Mouse (Mus musculus) ovary, postnatal 10 days (tissue): Measurements from ENCODE around the gene Lbh.

Experiments
- DNase-seq: peaks from one replicate; pipeline ENCODE4 v3.0.0; 2022; ENCODE audit warnings: low spot score

The Lbh gene

DNA sequence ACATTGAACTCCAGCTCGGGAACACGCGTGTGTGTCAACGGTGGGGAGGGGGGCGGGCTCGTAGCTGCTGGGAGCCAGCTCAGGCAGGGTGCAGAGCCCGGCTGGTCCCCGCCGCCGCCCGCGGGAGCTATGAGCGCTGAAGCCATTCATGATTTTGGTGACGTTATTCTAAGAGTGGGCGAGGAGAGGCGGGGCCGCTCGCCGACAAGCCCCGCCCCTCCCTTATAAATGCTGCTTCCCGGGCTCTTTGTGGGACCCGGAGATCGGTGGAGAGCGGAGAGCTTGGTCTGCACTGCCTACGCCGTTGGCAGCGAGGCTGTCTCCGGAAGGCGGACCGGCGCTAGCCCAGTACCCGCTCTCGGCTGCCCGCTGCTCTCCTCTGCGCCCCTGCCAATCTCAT lies at the start of gene Lbh:
Gene Lbh, plus strand, starts transcription at position 253 of the 400 bp plus-strand sequence.
- peak; percentile 94 for DNase-seq

DNA sequence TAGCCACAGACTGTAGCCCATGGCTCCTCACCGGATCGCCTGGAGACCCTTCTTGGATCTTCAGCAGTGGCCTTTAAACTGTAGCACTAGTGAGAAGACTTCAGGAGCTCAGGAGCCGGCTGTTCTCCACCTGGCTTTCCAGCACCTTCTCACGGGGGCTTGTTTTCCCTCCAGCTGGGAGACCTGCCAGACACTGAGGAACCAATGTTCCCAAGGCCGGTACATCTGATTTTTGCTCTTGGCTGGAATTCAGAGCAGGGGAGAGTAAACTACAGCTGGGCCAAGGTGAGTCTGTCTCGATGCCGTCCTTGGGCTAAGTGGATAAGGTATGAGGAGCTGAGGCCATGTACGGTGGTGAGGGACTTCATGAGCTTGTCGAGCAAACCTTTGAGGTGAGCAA lies 39.1 kb upstream of the Lbh start:
- no peak for DNase-seq

DNA sequence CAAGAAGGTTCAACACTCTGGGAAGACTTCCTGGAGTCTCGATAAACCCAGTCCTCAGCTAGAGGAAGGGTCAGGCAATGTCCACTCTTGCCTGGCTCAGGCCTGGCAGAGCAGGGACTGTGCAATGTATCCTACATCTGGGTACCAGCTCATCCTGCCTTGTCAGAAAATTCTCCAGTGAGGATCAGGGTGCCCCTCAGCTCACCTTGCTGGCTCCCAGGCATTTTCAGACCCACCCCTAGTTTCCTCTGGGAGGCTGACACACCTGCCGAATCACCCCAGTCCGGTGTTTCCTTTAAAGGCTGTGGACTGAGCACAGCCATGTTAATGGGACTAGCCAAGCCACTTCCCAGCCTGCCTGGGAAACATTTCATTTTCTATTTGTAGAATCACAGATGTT lies 37.9 kb upstream of the Lbh start:
- DNase-seq = no peak

DNA sequence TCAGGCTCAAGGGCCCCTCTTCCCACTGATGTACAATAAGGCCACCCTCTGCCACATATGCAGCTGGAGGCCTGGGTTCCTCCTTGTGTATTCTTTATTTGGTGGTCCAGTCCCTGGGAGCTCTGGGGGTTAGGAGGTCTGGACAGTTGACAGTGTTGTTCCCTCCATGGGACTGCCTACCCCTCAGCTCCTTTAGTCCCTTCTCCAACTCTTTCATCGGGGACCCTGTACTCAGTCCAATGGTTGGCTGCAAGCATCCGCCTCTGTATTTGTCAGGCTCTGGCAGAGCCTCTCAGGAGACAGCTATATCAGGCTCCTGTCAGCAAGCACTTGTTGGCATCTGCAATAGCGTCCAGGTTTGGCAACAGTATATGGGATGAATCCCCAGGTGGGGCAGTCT lies 37.1 kb upstream of the Lbh start:
- DNase-seq = no peak

DNA sequence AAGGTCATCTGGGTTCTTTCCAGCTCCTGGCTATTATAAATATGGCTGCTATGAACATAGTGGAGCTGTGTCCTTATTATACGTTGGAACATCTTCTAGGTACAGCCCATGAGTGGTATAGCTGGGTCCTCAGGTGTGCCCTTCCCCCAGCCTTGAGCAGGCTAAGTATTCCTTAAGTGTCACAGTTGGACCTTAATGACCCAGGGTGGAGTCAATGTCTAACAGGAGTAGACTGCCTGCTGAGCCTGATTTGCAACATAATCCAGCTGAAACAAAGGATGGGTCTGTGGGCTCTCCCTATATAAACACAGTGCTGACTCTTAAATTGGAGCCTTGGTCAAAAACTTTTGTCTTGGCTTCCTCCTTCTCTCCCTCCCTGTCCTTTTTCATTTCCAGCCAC lies 36.3 kb upstream of the Lbh start:
- no peak for DNase-seq

DNA sequence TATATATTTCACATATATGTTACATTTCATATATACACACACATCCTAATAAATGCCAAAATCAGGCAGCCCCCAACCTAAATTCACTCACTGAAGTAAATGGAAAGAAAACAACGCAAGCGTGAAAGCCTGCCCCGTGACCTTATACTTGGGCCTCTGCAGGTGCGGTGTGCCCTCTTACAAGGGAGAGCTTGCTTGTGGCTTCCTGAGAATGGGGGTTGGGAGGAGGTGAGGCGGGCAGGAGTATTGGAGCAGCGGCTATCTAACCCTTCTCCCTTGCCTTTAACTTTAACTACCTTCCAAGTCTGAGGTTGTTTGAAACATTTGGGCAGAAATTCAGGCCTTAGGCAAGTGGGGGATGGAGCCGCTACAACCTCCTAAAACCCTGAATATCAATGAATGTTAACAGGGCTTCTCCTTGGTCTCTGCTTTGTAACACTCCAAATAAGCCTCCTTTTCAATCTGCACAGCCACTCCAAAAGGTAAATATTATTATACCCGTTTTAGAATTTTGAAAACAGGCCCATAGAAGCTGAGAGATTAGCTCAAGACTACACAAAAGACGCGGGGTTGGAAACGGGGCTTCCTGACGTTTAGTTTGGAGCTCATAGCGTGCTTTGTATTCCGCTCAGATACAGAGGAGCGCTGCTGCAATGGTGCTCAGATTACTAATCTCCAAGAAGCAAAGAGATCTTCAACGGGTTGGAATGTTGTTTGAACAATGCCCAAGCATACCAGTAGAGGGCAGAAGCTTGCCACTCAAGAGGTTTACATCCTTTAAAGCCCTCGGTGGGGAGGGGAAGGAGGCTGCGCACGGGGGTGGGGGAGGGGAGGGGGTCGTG lies 28.3 kb upstream of the Lbh start:
- DNase-seq = no peak

DNA sequence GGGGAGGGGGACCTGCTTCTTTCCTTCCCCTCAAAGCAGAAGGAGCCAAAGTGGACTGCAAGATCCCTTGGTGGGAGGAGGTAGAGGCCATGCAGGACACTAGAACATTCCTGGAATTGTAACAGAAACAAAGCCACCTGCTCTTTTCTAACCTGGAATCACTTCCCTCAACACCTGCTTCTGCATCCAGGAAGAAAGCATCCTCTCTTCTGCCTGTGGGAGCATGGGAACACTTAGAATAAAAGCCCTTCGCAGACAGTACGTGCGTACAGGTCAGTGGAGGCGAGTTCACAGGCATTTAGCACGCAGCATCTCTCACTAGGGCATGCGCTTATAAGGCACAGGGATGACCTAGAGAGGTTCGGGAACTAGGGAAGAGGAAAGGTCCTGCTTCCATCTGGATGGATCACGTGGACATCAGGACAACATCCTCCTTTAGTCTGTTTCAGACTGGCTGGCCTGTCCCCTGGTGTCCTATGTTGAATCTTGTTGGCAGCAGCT lies 27.7 kb upstream of the Lbh start:
- no peak for DNase-seq

DNA sequence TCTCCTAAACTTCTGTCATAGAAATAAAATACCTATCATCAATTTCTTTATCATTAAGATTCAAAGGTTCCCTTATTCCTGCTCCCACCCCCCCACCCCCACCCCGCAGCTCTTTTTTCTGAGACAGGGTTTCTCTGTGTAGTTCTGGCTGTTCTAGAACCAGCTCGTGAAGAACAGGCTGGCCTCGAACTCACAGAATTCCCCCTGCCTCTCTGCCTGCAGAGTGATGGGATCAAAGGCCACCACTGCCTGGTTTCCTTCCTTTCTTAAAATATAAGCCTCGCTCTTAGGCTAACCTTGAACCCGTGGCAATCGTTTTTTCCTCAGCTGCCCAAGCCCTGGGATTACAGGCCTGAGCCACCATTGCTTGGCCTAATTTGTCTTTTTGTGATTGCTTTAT lies 26.5 kb upstream of the Lbh start:
- DNase-seq = no peak

DNA sequence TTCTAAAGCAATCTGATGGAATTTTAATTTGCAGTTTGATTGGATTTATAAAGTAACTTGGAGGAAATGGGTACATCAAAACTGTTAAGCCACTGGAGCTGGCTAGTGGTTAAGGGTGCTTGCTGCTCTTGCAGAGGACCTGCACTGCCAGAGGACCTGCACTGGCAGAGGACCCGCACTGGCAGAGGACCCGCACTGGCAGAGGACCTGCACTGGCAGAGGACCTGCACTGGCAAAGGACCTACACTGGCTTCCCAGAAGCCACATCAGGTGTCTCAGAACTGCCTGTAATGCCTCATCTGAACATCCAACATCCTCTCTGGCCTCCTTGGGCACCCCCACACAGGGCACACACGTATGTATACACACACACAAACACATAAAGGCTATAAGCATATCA lies 22.6 kb upstream of the Lbh start:
- DNase-seq = no peak

DNA sequence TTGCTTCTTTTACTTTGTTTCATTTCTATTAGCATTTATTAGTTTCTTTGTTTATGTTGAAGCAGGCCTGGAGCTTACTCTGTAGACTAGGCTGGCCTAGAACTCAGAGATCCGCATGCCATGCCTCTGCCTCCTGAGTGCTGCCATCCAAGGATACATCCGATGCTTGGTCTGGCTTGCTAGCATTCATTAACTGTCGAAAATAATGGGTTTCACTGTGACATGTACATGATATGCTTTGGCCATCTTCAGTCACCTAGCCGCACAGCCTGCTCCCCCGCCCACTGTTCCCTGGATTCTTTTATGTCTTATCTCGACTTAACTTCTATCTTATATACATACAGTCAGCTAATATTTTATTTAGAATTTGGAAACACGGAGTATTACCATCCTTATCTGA lies 21.0 kb upstream of the Lbh start:
- DNase-seq = peak; percentile 0

DNA sequence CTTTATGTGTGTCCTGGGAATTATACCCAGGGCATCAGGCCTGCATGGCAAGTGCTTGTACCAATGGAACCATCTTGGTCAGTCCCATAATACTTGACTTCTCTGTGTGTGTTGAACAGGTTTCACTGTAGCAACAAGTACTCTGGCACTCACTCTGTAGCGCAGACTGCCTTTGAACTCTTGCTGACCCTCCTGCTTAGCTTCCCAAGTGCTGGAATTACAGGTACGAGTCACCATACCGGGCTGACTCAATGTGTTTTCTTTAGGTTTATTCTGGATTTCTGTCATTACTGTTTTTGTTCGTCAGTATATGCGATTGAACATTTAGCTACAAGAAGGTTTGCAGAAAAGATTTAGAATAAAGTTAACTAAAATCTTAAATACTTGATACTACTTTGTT lies 20.1 kb upstream of the Lbh start:
- no peak for DNase-seq

DNA sequence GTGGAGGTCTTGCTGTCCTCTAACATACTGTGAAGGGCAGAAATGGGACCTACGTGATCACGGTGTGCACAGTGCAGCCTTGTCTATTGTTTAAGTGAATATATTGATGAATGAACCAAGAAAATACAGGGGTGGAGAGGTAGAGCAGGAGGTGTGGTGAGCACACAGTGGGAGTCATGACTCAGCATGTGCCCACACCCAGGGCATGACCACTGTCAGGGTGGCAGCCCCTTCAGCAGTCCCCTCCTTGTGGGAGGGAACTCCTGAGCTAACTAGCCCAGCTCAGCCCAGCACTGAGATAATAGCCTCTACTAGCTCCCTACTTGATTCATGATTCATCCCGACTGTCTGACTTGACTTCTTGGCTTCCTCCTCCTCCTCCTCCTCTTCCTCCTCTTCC lies 19.3 kb upstream of the Lbh start:
- no peak for DNase-seq

DNA sequence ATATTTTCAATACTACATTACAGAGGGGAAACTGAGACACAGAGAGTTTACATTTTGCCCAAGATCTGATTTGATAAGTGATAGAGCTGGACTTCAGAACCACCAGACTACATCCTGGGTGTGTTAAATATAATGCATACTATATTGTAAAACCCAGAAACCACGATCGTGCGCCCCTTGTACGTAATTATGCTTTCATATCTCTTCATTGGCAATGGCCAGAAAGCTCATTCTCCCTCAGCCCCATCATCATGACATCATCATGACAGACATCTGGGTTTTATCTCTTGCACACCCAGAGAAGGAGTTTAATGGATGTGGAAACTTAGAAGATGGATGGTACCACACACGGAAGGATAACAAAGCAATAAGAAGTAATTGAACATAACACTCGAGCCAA lies 17.1 kb upstream of the Lbh start:
- peak; percentile 0 for DNase-seq

DNA sequence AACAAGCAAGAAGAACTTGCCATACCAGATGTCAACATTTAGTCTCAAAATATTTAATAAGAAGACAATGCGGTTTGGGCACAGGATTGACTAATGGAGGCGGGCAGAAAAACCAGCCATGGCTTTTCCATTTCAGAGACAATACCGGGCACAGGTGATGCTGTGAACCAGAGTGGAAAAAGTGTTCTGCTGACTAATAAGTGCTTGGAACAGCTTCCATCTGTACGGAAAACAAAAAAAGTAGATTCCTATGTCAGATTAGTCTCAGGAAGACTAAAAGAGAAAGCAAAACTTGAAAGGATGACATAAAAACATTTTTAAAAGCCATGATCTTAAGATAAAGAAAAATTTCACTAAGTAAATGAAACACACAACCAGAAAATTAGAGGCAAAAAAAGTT lies 16.4 kb upstream of the Lbh start:
- peak; percentile 0 for DNase-seq

DNA sequence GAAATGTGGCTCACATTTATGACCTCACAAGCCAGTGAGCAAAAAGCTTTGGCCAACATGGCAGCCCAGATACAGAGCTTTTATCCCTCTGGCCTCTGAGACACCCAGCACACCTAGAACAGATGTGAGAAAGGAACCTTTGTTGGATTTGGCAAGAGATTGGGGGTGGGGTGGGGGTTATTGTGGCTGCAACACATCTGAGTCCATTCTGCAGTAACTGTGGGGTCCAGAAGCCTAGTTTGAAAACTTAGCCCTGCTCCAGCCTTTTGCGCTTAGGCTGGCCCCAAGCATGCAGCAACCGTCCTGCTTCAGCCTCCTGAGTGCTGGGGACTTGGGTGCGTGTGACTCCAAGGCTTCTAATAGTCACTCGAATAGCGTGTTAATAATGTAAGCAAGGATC lies 14.8 kb upstream of the Lbh start:
- no peak for DNase-seq

DNA sequence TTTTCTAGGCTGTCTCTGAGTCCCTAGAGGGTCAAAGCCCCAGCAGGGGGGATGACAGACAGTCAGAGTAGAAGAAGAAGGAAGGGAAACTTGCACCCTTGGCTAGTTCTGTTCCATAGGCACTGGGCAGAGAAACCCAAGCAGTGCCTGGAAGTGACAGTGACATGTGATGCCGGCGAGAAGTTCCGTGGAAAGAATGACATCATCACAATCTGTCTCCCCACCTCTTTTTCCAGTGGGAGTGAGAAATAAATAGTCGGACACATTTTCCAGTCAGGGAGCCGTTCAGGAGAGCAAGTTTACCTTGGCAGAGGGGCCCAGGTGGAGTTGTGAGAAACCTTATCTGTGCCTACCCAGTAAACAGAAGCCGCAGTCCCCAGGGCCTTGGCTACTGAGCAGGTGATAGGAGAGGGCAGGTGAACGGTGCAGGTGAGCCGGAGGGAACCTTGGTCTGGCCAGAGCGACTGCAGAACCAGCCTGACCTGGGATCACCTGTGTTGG lies 14.1 kb upstream of the Lbh start:
- DNase-seq = peak; percentile 0

DNA sequence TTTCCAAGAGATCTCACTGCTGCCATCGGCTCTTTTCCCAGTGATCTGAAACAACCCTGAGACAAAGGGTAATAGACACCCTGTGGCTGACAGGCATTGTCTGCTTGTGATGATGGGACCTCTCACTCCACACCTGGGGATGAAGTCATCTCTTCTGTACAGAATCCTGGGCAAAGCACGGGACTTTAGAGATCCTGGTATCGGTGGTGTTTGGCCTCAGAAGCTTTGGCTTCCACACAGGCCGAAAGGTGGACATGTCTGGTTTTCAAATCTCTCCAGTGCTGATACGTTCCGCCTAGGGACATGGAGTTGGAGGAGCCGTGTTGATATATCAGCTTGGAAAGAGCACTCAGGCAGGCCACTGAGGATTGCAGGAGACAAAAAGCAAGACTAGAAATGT lies 13.2 kb upstream of the Lbh start:
- DNase-seq = no peak

DNA sequence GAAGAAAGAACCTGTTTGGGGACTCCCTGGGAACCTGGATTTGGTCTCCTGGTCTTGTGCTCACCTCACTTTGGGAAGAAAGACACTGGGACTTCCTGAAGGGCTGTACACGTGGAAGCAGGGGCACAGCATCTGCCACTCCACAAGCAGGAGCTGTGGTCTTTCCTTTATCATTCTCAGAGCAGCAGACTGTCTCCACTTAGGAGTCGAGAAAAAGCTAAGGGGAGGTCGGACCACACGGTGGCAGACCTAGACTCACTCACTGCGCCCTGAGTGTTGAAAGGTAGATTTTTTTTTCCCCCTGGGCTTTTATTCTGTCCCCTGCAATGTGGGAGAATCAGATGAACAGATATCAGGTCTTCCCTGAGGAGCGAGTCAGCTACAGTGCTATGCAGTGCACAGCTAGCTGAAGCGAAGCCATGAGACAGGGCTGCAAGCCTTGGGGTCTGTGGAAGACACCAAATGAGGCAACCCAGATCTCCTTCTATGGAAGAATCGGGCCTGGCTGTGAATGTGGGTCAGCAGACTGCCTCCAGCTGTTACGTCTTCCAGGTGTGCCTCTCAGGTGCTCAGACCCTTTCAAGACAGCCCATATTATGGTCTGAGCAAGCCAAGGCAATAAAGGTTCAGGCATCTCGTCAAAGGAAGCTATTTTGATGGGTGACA lies 11.7 kb upstream of the Lbh start:
- peak; percentile 0 for DNase-seq

DNA sequence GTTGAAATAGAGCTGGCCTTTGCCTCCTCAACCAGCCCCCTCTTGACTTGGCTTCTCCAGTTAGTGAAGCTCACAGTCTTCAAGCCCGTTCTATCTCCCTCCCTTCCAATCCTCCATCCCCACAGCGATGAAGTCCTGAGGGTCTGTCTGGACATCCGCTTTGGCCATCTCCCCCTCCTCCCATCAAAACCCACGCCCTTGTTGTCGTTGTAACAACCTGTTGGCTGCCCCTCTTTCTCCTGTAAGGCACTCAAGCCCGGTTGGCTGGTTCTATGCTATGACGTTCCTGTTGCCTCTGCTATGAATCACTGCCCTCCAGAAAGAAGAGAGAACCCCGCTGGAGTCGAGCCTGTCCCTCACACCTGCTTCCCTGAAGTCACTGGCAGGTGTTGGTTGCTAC lies 10.9 kb upstream of the Lbh start:
- peak; percentile 0 for DNase-seq

DNA sequence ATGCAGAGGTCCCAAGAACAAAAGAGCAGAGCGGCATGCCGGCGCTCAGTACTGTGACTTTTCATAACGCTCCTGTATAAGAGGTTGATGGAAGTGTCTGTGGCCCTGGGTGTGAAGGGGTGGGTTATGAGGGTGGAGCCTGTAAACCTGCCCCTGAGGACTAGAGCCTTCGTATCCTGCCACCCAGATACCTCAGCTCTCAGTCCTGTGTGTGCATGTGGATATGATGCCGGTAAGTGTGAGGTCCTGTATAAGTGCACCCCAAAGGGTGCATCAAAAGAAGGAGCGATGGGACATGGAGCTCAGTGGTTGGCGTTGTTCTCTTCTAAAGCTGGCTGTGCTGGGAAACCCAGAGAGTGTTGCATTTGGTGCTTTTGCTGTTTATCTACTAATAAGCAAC lies 10.3 kb upstream of the Lbh start:
- peak; percentile 0 for DNase-seq

DNA sequence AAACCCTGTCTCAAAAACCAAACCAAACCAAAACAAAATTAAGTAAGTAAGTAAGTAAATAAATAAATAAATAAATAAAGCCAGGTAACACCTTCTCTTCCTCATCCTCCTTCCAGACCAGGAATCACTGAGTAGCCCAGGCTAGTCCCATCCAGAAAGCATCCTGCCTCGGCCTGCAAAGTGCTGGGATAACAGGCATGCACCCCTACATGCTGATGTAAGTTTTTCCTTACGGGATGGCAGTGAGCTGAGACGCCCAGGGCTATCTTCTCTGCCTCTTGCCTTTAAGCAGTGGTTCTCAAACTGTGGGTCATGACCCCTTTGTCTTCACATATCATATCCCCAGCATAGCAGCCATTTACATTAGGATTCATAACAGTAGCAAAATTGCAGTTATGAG lies 9.5 kb upstream of the Lbh start:
- no peak for DNase-seq

DNA sequence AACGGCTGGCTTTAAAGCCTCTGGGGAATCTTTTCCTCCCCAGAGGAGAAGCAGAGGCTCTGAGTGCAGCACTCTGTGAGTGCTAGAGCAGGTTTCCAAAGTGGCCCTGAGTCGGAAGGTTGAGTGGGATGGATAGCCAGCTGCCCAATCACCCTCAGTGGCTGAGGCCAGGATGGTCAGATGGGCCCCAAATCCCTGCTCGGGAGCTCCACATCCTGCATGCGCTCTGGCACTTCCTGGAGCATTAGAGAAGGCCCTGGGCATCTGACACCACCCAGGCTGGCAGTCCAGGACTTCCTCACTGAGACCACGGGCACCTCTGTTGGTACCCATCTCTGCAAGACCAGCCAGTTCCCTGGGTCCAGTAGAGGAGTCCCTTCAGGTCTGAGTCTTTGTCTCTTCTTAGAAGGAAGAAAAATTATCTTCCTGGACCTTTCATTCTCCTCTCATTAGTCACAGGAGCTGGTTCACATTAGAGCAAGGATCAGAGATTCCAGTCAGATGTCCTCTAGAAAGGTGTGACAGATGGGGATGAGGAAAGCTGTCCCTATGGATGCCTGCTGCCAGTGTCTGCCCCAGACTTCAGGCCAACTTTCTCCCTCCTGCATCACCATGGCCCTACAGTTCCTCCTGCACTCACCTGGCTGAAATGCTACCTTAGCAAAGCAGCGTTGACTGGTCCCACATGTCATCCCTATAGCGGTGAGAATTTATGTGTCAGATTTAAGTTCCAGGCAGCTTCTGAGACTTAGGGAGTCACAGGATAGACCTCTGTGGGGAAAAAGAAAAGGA lies 8.8 kb upstream of the Lbh start:
- no peak for DNase-seq

DNA sequence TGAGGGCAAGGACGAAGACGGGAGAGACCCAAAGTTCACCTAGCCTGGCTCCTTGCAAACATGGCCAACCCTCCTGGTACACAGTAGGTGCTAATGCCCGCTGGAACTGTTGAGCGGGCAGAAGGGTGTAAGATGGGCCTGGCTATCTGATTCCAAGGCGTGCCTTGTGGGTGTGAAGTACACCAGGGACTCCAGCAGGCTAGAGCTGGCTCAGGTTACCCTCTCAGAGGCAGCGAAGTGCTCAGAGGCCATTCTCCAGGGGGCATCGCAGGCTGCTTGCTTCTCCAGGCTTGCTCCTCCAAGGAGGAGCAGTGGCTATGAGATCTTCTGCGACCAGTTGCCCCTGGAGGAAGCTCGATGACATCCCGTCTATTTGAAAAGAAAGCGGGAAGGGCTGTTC lies 6.8 kb upstream of the Lbh start:
- DNase-seq = no peak
